Mouse (Mus musculus) forelimb bud, embryonic 11.5 days (tissue): Measurements from ENCODE around the gene Gm45140.
"Not testable (repeated sequence)": the region's sequence is repeated elsewhere in the genome, so short reads cannot be mapped to it uniquely, and the experiment has no call there.

Experiments
- DNase-seq: peaks from one replicate; pipeline ENCODE4 v3.0.0-alpha.2; 2012; ENCODE audit warnings: low read depth, low spot score

The Gm45140 gene

DNA sequence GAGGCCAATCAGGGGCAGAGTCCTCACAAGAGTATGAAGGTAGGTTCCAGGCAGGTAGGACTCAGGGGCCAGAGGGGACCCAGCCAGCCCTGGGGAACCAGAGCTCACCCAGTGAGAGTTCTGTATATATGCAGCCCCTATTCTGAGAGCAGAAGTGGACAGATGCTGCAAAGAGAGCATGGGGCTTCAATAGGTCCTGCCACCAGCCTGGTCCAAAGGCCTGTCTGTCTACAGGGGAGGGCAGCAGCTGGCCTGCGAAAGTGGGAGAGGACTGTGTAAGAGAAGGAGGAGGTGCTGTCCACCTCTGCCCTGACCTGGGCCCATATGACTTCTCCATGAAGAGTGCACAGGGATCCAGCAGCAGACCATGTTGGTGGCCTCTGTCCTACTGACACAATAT lies 58.9 kb downstream of the Gm45140 start:
- DNase-seq = no peak

DNA sequence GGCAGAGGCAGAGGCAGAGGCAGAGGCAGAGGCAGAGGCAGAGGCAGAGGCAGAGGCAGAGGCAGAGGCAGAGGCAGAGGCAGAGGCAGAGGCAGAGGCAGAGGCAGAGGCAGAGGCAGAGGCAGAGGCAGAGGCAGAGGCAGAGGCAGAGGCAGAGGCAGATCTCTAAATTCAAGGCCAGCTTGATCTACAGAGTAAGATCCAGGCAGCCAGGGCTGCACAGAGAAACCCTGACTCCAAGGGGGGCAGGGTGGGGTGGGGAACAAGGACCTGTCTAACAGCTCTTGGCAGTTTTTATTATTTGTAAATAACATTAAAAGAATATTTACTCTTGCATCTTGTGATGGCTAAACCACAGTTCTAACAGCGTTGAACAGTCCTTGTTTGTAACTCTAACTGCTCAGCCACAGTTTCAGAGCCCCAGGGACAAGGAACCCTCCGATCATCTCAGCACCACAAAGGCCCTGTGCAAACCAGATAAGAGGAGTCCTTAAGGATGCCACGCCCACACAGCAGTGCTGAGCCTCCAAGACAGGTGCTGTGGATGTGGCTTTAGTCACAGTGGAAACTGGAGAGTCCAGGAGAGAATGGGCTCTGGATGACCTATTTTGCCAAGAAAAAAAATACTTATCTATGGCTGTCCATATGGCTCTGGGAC lies 59.9 kb downstream of the Gm45140 start:
- DNase-seq = no peak

DNA sequence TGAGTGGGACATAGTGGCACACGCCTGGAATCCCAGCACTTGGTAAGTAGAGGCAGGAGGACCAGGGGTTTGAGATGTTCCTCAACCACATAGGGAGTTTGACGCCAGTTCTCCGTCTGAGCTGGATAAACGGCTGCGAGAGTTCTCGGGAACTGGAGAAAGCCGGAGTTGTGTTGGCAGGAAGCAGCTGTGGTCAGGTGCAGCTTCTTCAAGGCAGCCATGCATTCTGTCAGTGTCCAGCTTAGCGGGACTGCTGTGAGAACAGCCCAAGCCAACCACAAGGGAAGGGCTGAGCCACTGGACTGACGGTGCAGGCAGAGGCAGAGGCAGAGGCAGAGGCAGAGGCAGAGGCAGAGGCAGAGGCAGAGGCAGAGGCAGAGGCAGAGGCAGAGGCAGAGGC lies 60.7 kb downstream of the Gm45140 start:
- no peak for DNase-seq

DNA sequence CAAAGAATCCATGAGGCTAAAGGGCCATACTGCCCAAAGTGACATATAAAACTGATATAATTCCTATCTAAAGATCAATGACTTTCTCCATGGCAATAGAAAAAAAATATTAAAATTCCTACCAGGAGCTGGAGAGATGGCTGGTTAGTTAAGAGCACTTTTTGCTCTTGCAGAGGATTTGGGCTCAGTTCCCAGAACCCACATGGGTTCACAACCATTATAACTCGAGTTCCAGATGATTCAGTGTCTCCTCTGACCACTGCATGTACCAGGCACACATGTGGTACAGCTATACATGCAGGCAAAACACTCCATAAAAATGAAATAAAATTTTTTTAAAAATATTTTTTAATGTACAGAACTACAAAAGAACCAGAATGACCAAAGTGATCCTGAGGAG lies 61.1 kb downstream of the Gm45140 start:
- no peak for DNase-seq

DNA sequence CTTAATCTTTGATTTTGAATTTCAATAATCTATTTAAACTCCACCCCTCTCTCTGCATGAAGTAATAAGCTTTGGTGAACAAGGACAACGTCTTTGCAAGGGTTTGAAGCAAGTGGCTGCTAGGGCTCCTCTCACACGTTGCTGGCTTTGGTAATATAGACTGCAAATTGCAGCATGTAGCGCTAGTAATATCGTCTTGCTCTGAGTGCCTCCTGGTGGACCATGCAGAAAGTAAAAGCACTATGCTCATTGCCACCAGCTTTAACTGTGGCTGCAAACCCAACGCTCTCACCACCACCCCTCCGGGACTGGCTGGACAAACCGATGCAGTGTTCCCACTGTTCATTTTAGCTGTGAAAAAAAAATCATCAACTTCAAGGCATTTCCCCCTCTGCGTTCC lies 65.0 kb downstream of the Gm45140 start:
- no peak for DNase-seq

DNA sequence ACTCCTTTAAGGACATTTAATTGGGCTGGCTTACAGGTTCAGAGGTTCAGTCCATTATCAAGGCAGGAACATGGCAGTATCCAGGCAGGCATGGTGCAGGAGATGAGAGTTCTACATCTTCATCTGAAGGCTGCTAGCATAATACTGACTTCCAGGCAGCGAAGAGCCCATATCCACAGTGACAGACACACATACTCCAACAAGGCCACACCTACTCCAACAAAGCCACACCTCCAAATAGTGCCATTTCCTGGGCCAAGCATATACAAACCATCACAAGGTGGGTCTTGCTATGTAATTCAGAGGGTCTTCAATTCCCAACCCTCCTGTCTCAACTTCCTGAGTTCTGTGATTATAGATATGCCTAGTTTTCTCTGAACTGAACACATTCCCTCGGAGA lies 71.3 kb downstream of the Gm45140 start:
- not testable (repeated sequence) for DNase-seq

DNA sequence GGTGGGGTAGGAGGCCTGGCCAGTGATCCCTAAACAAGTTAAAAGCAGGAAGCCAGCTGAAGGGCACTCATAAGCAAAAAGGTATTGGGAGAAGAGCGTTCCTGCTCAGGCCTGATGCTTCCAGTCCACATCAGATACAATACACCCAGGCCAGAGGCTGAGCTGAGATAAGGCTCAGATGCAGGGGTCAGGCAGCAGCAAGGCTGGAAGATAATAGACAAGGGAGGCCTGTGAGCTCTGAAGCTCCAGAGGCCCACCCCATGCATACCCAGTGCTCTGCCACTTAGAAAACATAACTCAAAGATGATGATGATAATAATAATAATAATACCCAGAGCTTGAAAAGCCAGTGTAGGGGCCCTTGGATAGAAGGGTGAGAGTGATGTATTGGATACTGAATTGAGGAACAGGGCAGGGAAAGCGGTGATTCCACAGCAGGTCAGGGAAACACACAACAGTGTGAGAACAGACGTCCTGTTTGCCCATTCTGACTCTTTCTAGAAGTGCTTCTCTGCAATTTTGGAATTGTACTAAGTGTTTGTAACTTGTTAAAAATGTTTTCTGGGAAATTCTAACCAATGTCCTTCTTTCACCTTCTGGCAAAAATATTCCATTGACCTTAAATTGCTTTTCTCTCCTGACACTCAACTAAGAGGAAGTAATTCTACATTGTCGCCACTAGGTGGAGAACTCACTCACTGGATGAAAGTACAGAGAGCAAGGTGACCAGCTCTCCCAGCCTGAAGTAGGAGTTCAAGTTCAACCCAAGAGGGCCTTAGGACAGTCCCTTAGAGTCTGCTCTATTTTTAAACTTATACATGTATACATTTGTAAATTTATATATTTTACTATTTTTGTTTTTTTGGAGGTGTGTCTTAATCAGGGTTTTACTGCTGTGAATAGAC lies 72.0 kb downstream of the Gm45140 start:
- peak; percentile 28 for DNase-seq

DNA sequence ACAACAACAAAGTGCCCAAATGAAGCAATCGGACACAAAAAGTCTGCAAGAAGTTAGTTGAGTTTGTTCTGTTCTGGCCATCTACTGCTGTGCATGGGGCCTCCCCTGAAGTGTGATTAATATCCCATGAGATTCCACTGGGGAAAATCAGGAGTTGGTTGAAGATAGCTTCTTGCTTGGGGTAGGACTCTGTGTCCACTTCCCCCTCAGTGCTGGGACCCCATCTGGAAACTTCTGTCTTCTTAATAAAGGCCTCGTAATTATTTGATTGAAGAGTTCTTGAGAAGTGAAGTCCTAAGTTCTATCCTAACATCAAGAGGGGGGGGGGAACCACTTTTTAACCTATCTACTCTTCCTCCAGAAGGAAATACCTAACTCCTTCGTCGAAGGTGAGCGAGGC lies 73.4 kb downstream of the Gm45140 start:
- DNase-seq = no peak

DNA sequence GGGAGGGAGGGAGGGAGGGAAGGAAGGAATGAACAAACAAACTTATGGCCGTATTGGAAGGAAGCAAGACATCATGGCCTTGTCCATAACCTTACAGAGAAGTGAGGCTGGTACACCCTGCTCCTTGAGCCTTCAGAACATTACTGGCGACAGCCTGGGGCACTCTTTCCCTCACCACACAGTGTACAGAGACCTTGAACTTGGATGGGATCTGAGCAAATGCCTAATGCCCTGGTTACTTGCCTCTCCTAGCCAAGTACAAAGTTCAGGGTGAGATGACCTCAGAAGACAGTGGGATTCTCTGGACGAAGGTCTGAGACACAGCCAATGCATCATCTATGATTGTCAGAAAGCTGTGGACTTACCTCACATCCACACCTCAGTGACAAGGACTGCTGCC lies 75.7 kb downstream of the Gm45140 start:
- no peak for DNase-seq

DNA sequence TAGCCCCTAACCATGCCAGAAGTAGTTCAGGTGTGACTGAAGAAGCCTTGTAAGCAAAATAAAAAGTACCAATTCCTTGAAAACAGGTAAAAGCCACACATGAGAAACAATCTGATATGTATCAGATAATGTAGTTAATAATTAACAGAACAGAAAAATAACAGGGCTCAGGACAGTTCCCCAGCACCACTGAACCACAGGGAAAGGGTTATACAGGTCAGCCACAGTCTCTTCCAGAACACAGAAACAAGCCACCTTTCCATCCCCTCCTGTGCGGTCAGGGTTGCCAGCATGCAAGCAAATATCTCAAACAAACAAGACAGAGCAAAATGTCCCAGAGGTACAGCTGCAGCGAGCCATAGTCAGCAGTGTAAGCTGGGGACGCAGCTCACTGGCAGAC lies 76.2 kb downstream of the Gm45140 start:
- no peak for DNase-seq

DNA sequence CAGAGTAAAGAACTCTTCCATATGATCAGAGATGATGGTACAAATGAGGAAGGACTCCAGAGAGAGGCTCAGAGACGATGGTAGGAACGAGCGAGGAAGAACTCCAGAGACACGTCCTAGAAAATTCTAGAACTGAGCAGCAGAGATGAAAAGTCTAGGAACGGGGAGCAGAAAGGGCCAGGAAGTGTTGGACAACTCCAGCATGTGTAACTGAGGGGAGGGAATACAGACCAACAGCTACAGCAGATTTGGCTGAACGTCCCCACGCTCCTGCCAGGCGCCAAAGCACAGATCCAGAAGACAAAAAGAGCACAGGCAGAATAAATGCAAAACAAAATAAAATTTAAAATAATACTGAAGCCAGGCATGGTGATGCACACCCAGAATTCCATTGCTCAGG lies 78.7 kb downstream of the Gm45140 start:
- no peak for DNase-seq

DNA sequence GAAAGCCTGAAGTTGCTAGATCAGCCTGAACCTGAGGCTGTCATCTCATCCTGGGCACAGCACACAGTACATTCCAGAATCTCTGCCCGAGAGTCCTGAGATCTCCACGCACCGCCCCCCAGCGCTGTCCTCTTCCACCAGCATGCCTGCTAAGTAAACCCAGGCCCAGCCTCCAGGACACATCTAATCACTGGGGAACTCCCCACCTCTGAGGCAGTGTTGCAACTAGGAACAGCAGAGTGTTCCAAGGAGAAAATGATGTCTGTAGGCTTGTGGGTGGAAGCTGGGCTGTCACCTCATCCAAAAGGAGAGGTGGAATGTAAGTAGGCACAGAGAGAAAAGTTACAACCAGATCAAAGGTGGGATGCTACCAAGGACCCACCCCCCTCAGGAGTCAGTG lies 80.4 kb downstream of the Gm45140 start:
- DNase-seq = no peak

DNA sequence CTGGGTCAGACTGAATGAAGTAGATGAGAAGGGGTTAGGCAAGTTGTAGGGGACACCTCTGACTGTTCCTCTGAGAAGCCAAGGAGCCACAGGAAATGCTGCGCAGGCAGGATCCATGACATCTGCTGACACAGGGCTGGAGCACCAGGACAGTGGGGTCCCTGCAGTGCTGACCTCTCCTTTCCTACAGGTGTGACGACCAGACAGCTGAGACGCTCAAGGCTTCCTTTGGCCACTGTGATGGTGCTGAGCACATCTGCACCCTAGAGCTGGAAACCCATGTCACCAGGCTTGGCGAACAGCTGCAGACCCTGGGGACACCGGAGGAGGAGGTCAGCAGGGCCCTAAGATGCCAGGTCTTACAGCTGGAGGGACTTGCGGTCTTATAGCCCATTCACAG lies 84.0 kb downstream of the Gm45140 start:
- DNase-seq = no peak

DNA sequence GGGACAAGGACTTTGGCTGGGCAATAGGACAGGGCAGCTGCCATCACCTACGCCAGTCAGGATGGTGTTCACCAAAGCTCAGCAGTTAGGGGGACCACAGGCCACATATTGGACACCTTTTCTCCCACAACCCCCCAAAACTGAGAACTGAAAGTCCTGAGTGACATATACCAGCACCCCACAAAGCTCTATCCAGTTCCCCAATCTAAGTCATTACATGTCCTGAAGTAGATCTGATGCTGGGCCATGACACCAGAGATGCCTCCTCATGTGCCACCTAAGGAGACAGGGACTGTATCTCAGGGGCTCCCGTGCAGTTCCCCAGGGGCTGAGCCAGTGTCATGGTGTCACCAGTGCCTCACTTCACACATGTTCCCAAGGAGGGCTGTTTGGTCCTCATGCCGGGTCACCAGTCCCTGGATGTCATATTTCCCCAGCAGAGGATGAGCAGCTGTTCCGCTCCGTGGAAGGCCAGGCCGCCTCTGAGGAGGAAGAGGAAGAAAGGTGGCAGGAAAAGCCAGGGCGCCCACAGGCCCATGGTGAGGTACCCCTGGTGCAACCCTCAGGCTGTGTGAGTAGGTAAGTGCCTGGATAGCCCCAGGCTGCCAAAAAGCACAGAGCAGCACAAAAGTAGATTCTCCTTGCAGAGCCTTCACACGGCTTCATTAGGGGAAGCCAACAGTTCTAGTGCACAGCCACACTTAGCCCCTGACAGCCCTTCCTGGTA lies 85.2 kb downstream of the Gm45140 start:
- DNase-seq = no peak

DNA sequence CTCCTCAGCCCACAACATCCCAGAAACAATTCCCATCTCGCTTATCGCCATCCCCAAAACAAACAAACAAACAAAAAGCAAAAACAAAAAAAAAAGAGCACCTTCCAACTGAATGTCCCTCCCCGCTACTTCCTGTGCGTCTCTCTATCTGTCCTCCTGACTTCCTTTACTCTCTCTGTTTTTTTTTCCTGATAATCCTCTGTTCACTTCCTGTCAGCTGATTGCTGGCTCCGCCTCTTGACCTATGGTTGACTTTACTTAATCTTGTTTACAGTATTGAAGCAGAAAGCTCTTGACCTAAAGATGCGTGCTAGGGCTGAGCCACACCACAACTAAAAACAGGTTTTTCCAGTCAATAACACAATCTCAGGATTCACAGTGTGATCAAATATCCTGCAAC lies 87.1 kb downstream of the Gm45140 start:
- no peak for DNase-seq

DNA sequence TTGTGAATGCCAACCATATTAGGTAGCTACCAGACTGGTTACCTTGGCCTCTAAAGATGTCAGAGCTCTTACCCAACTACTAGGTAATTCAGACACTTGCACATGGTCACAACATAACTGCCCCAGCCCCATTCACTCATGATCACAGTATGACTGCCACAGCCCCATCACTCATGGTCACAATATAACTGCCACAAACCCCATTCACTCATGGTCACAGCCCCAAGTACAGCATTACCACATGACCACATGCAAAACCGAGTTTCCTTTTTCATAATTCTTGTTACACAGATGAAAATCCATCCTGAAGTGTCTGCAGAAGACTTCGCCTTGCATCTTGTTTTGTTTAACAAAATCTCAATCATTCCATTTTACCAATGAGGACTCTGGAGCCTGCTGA lies 87.5 kb downstream of the Gm45140 start:
- DNase-seq = no peak

DNA sequence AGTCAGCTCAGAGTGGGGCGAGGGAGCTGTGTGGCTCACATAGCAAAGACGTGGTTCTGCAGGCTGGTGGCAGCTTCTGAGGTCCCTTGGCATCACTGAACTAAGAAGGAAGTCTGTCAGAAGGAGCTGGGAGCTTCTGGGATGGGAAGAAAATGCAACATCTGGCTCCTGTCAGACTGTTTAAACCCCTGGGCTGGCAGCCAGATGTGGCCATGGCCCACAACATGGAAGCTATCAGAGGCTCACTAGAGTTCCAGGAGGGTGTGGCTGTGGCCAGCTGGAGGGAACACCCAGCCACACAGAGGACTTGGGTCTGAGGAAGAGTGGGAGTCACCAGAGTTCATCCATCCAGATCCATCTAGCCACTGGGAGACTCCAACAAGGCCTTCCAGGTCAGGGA lies 88.7 kb downstream of the Gm45140 start:
- no peak for DNase-seq

DNA sequence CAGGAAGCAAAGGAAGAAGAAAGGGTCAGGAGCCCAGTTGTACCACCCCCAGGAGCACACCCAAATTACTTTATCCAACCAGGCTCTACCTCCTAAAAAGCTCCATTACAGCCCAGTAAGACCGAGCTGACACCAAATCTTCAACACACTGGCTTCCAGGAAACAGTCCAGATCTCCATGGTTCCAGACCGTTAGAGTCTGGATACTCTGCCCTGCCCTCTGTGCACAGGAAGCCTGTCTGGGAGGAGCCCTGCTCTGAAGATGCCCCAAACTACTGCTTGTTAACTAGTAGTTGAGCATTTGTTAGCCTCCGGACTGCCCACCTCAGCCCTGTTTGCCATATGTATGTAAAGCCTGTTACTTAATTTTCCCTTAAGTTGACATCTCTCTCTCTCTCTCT lies 89.5 kb downstream of the Gm45140 start:
- DNase-seq = no peak

DNA sequence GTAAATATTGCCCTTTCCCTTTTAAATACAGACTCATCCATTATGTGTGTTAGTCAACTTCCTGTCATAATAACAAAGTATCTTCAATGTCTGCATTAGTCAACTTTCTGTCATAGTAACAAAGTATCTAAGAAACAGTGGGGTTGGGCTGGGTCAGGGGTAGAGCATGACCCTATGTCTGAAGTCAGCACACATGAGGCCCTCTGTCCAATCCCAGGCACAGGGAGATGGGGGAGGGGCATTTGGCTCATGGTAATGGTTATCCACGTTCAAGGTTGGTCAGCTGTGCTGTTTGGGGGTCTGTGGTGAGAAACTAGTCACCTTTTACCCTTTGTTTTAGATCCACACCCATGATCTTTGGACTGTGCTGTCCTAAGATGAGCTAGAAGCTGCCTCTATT lies 90.3 kb downstream of the Gm45140 start:
- DNase-seq = no peak

DNA sequence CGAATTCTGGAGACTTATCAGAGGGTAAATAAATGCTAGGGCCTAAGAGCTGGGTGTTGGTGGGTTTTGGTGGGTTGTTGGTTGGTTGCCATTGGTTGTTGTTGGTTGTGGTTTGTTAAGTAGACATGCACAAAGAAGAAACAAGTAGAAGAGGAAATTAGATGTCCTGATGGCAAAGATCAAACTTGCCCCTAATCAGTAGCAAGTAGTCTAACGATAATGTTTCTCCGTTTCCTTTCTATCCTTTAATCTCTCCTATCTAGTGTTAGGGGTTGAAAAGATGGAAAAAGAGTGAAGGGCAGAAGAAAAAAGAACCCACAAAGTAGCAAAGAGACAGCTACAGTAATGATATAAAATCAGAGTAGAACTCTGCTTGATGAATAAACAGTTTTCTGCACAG lies 91.0 kb downstream of the Gm45140 start:
- DNase-seq = no peak

DNA sequence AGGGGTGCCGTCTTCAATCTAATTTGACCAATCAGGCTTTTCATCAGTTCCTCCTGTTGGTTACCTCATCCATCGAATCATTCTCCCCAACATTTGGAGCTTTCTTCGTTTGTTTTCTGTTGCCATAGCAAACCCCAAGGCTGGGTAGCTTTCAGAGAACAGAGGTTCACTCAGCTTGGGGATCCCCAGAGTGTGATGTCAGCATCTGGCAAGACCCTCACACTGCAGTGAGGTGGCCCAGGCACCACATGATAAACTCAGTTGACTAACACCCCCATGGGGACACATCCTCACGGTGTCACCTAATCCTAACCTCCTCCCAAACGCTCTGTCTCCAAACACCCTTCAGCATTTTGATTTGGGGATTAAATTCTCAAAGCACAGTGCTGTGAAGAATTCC lies 92.3 kb downstream of the Gm45140 start:
- DNase-seq = no peak

DNA sequence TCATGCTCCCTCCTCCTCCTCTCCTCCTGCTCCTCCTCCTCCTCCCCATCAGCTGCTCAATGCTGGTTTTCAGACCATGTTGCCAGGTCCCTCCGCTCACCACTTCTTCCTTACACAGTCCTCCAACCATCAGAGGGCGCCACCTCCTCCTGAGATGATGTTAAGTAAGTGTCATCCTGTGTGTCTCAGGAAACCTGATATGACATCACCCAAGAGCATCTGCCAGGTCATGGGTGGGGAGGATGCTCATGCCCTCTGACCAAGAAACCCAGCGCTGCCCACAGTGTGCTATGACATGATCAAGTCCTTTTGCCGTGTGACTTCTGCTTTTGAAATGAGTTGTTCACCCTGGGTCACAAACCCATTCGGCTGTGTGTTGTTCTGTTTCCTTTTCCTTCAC lies 92.8 kb downstream of the Gm45140 start:
- no peak for DNase-seq

DNA sequence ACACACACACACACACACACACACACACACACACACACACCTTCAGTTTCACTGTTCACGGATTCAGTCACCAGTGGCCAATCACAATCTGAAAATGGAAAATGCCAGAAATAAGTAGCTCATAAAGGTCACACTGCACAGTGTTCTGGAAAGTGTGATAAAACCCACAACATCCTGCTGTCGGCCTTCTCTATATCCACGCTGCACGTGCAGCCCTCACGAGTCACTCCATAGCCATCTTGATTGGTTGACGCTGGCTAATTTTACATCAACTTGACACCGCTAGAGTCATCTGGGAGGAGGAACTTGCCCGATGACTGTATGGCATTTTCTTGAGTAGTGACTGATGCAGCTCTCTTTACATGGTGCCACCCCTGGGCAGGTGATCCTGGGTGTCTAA lies 93.6 kb downstream of the Gm45140 start:
- DNase-seq = no peak
